Mouse (Mus musculus): Measurements from ENCODE around the gene Cit.

The Cit gene

DNA sequence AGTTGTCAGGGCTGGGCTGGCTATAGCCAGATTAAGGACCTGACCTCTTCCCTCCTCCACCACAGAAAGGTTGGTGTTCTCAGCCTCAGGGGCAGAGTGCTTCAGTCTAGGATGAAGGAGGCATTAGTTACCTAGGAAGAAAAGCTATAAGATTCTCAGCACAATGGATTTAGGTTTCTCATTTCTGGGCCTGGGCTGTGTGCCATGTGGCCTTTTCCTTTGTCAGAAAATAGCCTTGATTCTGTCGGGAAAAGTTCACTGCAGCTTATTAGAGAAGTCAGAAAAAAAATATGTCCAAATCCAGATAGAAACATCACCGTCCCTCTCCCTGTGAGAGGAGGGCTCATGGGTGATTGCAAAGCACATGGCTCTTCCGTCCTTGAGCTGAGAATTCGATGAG, 204.7 kb downstream of the Cit start:
- DNase-seq: no peak

DNA sequence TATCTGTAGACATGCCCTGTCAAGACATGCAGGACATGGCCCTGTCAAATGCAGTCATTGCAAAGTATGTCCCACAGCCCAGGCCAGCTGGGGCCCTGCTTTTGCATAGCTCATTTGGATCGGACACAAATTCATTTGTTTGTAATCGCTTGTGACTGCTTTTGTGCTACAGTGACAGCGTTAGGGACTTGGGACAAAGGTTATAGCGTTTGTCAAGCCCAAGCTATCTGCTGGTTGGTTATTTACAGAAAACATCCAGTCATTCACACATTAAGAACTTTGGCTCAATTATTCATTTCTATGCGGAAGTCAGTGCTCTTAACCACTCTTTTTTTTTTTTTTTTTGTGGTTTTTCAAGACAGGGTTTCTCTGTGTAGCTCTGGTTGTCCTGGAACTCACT, 207.1 kb downstream of the Cit start:
- no peak for DNase-seq

DNA sequence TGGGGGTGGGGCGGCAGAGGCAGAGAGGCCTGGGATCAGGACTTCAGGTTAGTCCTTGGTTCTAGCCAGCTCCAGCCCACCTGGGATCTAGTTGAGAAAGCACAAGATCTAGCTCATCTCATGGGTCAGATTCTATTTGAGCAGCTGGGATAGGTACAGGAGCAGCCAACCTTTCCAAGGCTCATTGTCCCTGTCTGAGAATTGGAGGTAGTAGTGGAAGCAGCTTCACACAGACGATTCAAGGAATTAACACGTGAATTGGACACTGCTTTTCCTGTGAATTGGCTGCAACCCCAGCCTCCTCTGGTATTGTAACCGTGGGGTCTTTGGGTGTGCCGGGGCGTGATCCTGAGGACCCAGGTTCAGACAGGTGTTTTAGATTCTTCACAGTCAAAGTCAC, 207.7 kb downstream of the Cit start:
- no peak for DNase-seq

Data from kidney, postnatal 4 days (tissue).